Mouse (Mus musculus) hindbrain, postnatal 0 days (tissue): ENCODE results near the gene Rpn1. TPM values are rescaled to one million over a fixed set of nuclear protein-coding genes. Genes with fewer than 3 reads are reported as not detected.

Experiments used
- ATAC-seq: fragments of 200-750 bp; cut with Nextera tagmentation; 2 replicates; pipeline ENCODE4 v1.8.0; 2017; ENCODE audit warnings: mild to moderate bottlenecking, moderate TSS enrichment, moderate library complexity
- DNase-seq: peaks from one replicate; pipeline ENCODE4 v3.0.0-alpha.2; 2015; ENCODE audit warnings: low spot score
- H3K27ac ChIP-seq: fragments of 300-500 bp; sonication (generic); 2 replicates; pipeline ENCODE4 v1.5.1; 2014; ENCODE audit warnings: mild to moderate bottlenecking
- H3K27me3 ChIP-seq: fragments of 300-500 bp; sonication (generic); 2 replicates; pipeline ENCODE4 v1.6.1; 2014; ENCODE audit warnings: low read length, mixed read lengths; ENCODE audit not compliant: insufficient read depth
- H3K36me3 ChIP-seq: fragments of 300-500 bp; sonication (generic); 2 replicates; pipeline ENCODE4 v1.6.1; 2014; ENCODE audit warnings: low read length, mixed read lengths; ENCODE audit not compliant: insufficient read depth
- H3K4me1 ChIP-seq: fragments of 300-500 bp; sonication (generic); 2 replicates; pipeline ENCODE4 v1.6.1; 2014; ENCODE audit warnings: antibody characterized with exemption, low read length, mixed read lengths; ENCODE audit not compliant: insufficient read depth
- H3K4me2 ChIP-seq: fragments of 300-500 bp; sonication (generic); 2 replicates; pipeline ENCODE4 v1.6.1; 2014; ENCODE audit warnings: low read depth, mild to moderate bottlenecking, low read length, moderate library complexity, mixed read lengths
- H3K4me3 ChIP-seq: fragments of 300-500 bp; sonication (generic); 2 replicates; pipeline ENCODE4 v1.5.1; 2014; ENCODE audit warnings: low read length
- H3K9ac ChIP-seq: fragments of 300-500 bp; sonication (generic); replicated peaks from 2 replicates; pipeline ENCODE4 v1.6.1; 2014; ENCODE audit warnings: mild to moderate bottlenecking, low read length, moderate library complexity, mixed read lengths
- H3K9me3 ChIP-seq: fragments of 300-500 bp; sonication (generic); 2 replicates; pipeline ENCODE4 v1.6.1; 2016; ENCODE audit warnings: low read length, mixed read lengths
- CTCF ChIP-seq: IDR thresholded peaks from 2 replicates; pipeline ENCODE4 v1.5.1; 2016; ENCODE audit warnings: antibody characterized with exemption, control low read depth, low read depth
- WGBS: fragments of 180-500 bp; shearing (Covaris S2); extraction: QIAGEN DNeasy Blood & Tissue Kit; methylation state at CpG from one replicate; pipeline ENCODE4 v1.1.7; 2014; 5-methylcytosine and 5-hydroxymethylcytosine counted together
- polyA plus RNA-seq: library from polyadenylated mRNA; unstranded; fragments of >200 nt; fragmentation: Nextera tagmentation; extraction: Ambion mirVana; gene quantifications from 2 replicates; pipeline ENCODE4 v1.2.1, GENCODE M21; 2015
- total RNA-seq: library from RNA; depleted of rRNA; stranded (reverse); fragments of >200 nt; gene quantifications from 2 replicates; pipeline ENCODE4 v1.2.3, GENCODE M21; 2014

The Rpn1 gene
- total and polyA plus RNA-seq, 2 experiments from 2014 or later: 225 to 242 TPM

GRCm38 (mm10) chr6:88064072-88064642 is 20.1 kb upstream of the Rpn1 start:
- Histone ChIP-seq H3K4me1 (no peaks in the 10 kb centered on the region), H3K4me2 (no peak overlapping the region), H3K27ac (no peak overlapping the region), H3K9ac (no peak overlapping the region), H3K9me3 (no peaks in the 10 kb centered on the region), H3K27me3 (no peaks in the 10 kb centered on the region), H3K36me3 (no peaks in the 10 kb centered on the region), H3K4me3 (no peak overlapping the region)
- ATAC-seq (no peak), DNase-seq (no peak)
- no peak for TF ChIP-seq CTCF
- 87% methylated on average over 3 of the region's 3 CpGs for WGBS

DNA sequence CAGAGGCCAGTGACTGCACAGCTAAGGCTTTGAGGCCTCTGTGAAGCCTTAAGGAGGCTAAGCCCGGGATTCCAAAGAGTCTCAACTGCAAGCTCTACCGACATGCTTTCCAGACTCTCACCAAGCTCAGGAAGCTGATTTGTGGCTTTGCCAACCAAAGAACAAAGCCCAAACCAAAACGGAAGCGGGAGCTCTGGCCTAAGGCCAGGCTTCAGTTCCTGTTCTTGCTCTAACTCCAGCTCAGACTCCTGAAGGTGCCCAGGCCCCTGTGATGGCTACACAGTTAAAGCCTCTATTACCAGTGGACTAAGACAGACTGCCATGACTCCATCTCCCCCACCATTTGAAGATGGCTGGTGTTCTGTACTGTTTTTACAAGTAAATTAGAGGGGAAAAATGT is 19.2 kb upstream of the Rpn1 start:
- Histone ChIP-seq H3K9me3 (no peaks in the 10 kb centered on the region), H3K36me3 (no peaks in the 10 kb centered on the region), H3K9ac (no peak overlapping the region), H3K4me1 (no peaks in the 10 kb centered on the region), H3K27me3 (no peaks in the 10 kb centered on the region), H3K4me2 (no peak overlapping the region), H3K27ac (no peak overlapping the region), H3K4me3 (no peak overlapping the region)
- 33% methylated on average over 4 of the region's 4 CpGs for WGBS
- no peak for DNase-seq
- no peak for ATAC-seq
- no peak for TF ChIP-seq CTCF

- no peak for ATAC-seq
- H3K4me1 ChIP-seq: no peaks in the 10 kb centered on the region
- no peak overlapping the region for H3K27ac ChIP-seq
- no peaks in the 10 kb centered on the region for H3K9me3 ChIP-seq
- no peaks in the 10 kb centered on the region for H3K27me3 ChIP-seq
- H3K36me3 ChIP-seq: no peaks in the 10 kb centered on the region
- DNase-seq: no peak
- H3K9ac ChIP-seq: no peak overlapping the region
- H3K4me2 ChIP-seq: no peak overlapping the region
- 61% methylated on average over 3 of the region's 3 CpGs for WGBS
- no peak overlapping the region for H3K4me3 ChIP-seq
- TF ChIP-seq CTCF: no peak
Observed at GRCm38 (mm10) chr6:88065968-88066367, 18.3 kb upstream of the Rpn1 start.

DNA sequence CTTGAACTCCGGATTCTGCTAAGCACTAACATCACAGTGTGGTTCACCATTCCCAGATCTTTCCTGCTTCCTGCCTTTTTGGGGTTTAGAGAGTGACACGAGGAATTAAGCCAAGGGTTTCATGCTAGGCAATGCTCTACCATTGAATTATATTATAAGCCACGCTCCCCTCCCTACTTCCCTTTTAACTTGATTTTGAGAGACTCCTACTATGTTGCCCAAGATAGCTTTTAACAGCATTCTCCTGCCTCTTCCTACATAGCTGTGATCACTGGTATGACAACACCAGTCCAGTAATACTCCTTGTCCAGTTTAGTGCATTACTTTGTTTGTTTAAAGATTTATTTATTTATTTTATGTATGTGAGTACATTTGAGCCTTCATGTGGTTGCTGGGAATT is 16.6 kb upstream of the Rpn1 start:
- no peaks in the 10 kb centered on the region for H3K4me1 ChIP-seq
- H3K27ac ChIP-seq: no peak overlapping the region
- no peak for TF ChIP-seq CTCF
- H3K4me3 ChIP-seq: no peak overlapping the region
- no peak for ATAC-seq
- no peak overlapping the region for H3K9ac ChIP-seq
- no peaks in the 10 kb centered on the region for H3K27me3 ChIP-seq
- H3K36me3 ChIP-seq: no peaks in the 10 kb centered on the region
- WGBS: 71% methylated on average over 3 of the region's 3 CpGs
- no peak overlapping the region for H3K4me2 ChIP-seq
- no peaks in the 10 kb centered on the region for H3K9me3 ChIP-seq
- no peak for DNase-seq

DNA sequence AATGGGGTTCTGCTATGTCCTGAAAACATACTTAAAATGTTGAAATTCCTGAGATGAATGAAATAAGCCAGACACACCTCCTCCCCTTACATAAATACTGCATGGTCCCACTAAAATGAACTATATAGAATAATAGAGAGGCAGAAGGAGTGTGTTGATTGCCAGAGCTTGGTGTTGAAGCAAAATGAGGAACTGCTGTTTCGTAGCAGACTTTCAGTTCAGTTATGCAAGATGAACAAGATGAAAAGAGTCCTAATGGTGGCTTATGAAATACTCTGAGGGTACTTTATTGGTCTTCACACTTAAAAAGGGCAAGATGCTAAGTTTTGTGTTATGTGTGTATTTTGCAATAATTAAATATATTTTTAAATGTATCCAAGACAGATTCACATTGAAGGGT is 15.5 kb upstream of the Rpn1 start:
- ATAC-seq: no peak
- no peak for TF ChIP-seq CTCF

GRCm38 (mm10) chr6:88070468-88070867 is 13.8 kb upstream of the Rpn1 start:
- no peak overlapping the region for H3K4me2 ChIP-seq
- H3K27me3 ChIP-seq: no peaks in the 10 kb centered on the region
- WGBS: 72% methylated on average over 6 of the region's 6 CpGs
- TF ChIP-seq CTCF: no peak
- DNase-seq: no peak
- H3K4me1 ChIP-seq: no peaks in the 10 kb centered on the region
- H3K9ac ChIP-seq: no peak overlapping the region
- no peak overlapping the region for H3K4me3 ChIP-seq
- H3K36me3 ChIP-seq: no peaks in the 10 kb centered on the region
- no peak overlapping the region for H3K27ac ChIP-seq
- no peaks in the 10 kb centered on the region for H3K9me3 ChIP-seq
- ATAC-seq: no peak

More for the DNA sequence above, 15.5 kb upstream of the Rpn1 start:
- DNase-seq: no peak
- H3K27ac ChIP-seq: no peak overlapping the region
- H3K4me1 ChIP-seq: no peaks in the 10 kb centered on the region
- no peak overlapping the region for H3K9ac ChIP-seq
- WGBS: 91% methylated on average over 1 of the region's 1 CpGs
- H3K27me3 ChIP-seq: no peaks in the 10 kb centered on the region
- no peak overlapping the region for H3K4me3 ChIP-seq
- H3K36me3 ChIP-seq: no peaks in the 10 kb centered on the region
- no peaks in the 10 kb centered on the region for H3K9me3 ChIP-seq
- H3K4me2 ChIP-seq: no peak overlapping the region

- H3K4me3 ChIP-seq: no peak overlapping the region
- H3K4me1 ChIP-seq: 0 out of 2 replicates have a peak, but pooled peaks cover 3% of the 10 kb centered on the region
- no peak overlapping the region for H3K27ac ChIP-seq
- no peaks in the 10 kb centered on the region for H3K27me3 ChIP-seq
- TF ChIP-seq CTCF: no peak
- H3K9ac ChIP-seq: no peak overlapping the region
- no peaks in the 10 kb centered on the region for H3K36me3 ChIP-seq
- WGBS: 84% methylated on average over 5 of the region's 5 CpGs
- DNase-seq: no peak
- no peak overlapping the region for H3K4me2 ChIP-seq
- ATAC-seq: no peak
- H3K9me3 ChIP-seq: no peaks in the 10 kb centered on the region
Observed at GRCm38 (mm10) chr6:88071216-88071615, 13.1 kb upstream of the Rpn1 start.
